Mouse (Mus musculus): ENCODE data around the gene Zfp160. TPM values are rescaled to one million over a fixed set of nuclear protein-coding genes. Genes with fewer than 3 reads are reported as not detected.
"Not testable (repeated sequence)": the region's sequence is repeated elsewhere in the genome, so short reads cannot be mapped to it uniquely, and the experiment has no call there.

Zfp160 gene
- polyA plus RNA-seq, 1 experiment from 2014 or later, result 19.1 TPM

DNA sequence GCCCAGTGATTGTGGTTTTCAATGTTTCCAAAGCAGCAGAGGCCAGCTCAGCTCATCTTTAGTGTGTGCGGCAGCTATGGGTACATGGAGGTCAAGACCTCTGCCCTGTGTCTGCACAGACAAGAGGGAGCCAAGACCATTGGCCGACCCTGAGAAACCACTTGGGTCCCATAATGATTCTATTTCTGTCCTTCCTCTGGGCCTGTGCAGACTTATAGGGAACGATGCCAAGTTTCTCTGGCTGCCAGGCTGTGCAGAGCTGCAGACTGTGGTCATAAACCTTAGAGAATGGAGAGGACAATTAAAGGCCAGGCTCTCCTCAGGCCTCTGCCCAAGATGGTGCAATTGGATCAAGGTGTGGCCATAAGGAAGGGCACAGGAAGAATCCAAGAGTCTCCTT is 60.7 kb downstream of the Zfp160 start:
- no CpG with 5 or more reads among the region's 3 CpGs for WGBS
- not testable (repeated sequence) for ATAC-seq (replicated peaks; ENCODE audit: insufficient number of reproducible peaks, low FRiP score, low TSS enrichment, low read depth); H3K9me3 ChIP-seq (replicated peaks; ENCODE audit: control insufficient read depth, low read length)

DNA sequence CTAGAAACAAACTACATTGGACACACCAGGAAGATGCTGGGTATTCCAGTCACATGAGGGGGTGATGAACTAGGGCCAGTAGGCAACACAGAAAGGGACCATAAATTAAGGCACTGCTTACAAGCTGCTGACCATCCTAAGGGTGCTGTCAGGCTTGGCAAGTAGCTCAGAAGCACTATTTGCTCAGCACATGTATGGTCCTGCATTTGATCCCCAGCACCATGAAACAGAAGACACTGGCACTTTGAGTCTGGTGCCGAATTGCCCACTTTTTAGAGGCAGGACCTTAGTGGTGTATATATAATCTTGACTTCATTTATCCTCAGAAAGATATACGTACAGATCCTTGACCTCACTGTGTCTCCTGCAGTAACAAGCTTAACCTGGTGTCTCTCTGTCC is 62.3 kb downstream of the Zfp160 start:
- H3K27ac ChIP-seq (replicated peaks; ENCODE audit: low read depth, low read length); H3K9ac ChIP-seq (replicated peaks; ENCODE audit: low read length); DNase-seq (ENCODE audit: low spot score); H3K4me1 ChIP-seq (ENCODE audit: control insufficient read depth, insufficient read depth, low read length); H3K36me3 ChIP-seq (replicated peaks; ENCODE audit: control insufficient read depth, insufficient read depth, low read depth, low read length); ATAC-seq (replicated peaks; ENCODE audit: insufficient number of reproducible peaks, low FRiP score, low TSS enrichment, low read depth); H3K4me3 ChIP-seq (ENCODE audit: low read depth, low read length); H3K4me2 ChIP-seq (ENCODE audit: low read depth, low read length); H3K27me3 ChIP-seq (ENCODE audit: control insufficient read depth, insufficient read depth, low read length); H3K9me3 ChIP-seq (replicated peaks; ENCODE audit: control insufficient read depth, low read length): not testable (repeated sequence)
- WGBS, result 83% methylated on average over 2 of the region's 2 CpGs

More for the DNA sequence above, 60.7 kb downstream of the Zfp160 start:
- not testable (repeated sequence) for H3K4me3 ChIP-seq (ENCODE audit: low read depth, low read length); DNase-seq (ENCODE audit: low spot score); H3K9ac ChIP-seq (replicated peaks; ENCODE audit: low read length); H3K27me3 ChIP-seq (ENCODE audit: control insufficient read depth, insufficient read depth, low read length); H3K4me2 ChIP-seq (ENCODE audit: low read depth, low read length); H3K36me3 ChIP-seq (replicated peaks; ENCODE audit: control insufficient read depth, insufficient read depth, low read depth, low read length); H3K4me1 ChIP-seq (ENCODE audit: control insufficient read depth, insufficient read depth, low read length); H3K27ac ChIP-seq (replicated peaks; ENCODE audit: low read depth, low read length)

Other genes with a start within 250 kb of the Zfp160 start
- gene Vmn1r228, start 222.7 kb upstream of the Zfp160 start, polyA plus RNA-seq (2014; fragmentation: Nextera tagmentation; extraction: Ambion mirVana), result not detected in 2 replicates
- not detected in 2 replicates for gene Vmn1r229, start 197.3 kb upstream of the Zfp160 start, polyA plus RNA-seq (2014; fragmentation: Nextera tagmentation; extraction: Ambion mirVana)
- gene Vmn1r230, start 168.5 kb upstream of the Zfp160 start, polyA plus RNA-seq (2014; fragmentation: Nextera tagmentation; extraction: Ambion mirVana), result not detected in 2 replicates
- gene Vmn1r231, start 103.8 kb upstream of the Zfp160 start, polyA plus RNA-seq (2014; fragmentation: Nextera tagmentation; extraction: Ambion mirVana), result not detected in 2 replicates
- gene Vmn1r232, start 89.2 kb upstream of the Zfp160 start, polyA plus RNA-seq (2014; fragmentation: Nextera tagmentation; extraction: Ambion mirVana), result not detected in 2 replicates
- 441 and 476 TPM in 2 replicates for gene Ppp2r1a, start 63.6 kb upstream of the Zfp160 start, polyA plus RNA-seq (2014; fragmentation: Nextera tagmentation; extraction: Ambion mirVana)
- gene Vmn1r233, start 12.4 kb upstream of the Zfp160 start, polyA plus RNA-seq (2014; fragmentation: Nextera tagmentation; extraction: Ambion mirVana), result not detected in 2 replicates
- not detected in 2 replicates for gene Vmn1r234, start 217.2 kb downstream of the Zfp160 start, polyA plus RNA-seq (2014; fragmentation: Nextera tagmentation; extraction: Ambion mirVana)
- not detected in 2 replicates for gene Vmn1r235, start 247.5 kb downstream of the Zfp160 start, polyA plus RNA-seq (2014; fragmentation: Nextera tagmentation; extraction: Ambion mirVana)

Measured in embryonic facial prominence, embryonic 11.5 days (tissue).